Mouse (Mus musculus) ES-Bruce4 (cell line): ENCODE results near the gene Gpm6a.

Experiments used
- CTCF ChIP-seq: IDR thresholded peaks from one replicate; pipeline ENCODE4 v1.8.1; 2011; ENCODE audit warnings: low read depth, low read length
- POLR2A ChIP-seq: IDR thresholded peaks from one replicate; pipeline ENCODE4 v1.8.1; 2011; ENCODE audit warnings: low read length; ENCODE audit not compliant: insufficient read depth

DNA sequence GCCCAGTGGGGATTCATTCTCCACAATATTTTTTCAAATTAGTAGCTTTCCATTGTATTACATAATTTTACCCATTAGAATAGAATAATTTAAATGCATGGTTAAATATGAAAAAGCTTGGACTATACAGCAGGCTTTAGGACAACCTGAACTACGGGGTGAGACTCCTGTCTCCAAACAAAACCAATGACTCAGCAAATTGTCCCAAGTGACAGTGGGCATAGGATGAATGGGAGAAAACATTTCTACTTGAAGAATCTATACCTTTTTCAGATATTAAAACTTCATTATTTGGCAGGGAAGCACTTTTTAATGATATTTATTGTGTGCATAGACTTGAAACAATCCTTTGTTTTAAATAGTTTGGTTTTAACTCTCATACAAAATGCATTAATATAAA is 41.0 kb downstream of the Gpm6a start:
- TF ChIP-seq CTCF (no peak), POLR2A (no peak)
